Mouse (Mus musculus) MEL (cell line): ENCODE data around the gene Syt1.

Experiments
- CHD1 ChIP-seq: IDR thresholded peaks from 2 replicates; pipeline ENCODE4 v1.6.1; 2012; ENCODE audit warnings: low read depth, mild to moderate bottlenecking, inconsistent platforms, low read length, improper control_type of control experiment
- CTCF ChIP-seq, 3 experiments: IDR thresholded peaks in 2 of 3; conservative IDR thresholded peaks in 1 of 3; 2 replicates each; pipeline ENCODE4 v1.5.1; 2011 to 2012; ENCODE audit warnings: low read length in 3 of 3, low read depth in 2 of 3, mild to moderate bottlenecking in 2 of 3, improper control_type of control experiment in 1 of 3, inconsistent platforms in 1 of 3, mixed read lengths in 1 of 3, moderate library complexity in 1 of 3; ENCODE audit not compliant: control insufficient read depth in 1 of 3, insufficient read depth in 1 of 3, poor library complexity in 1 of 3, severe bottlenecking in 1 of 3
- GABPA ChIP-seq: IDR thresholded peaks from 2 replicates; pipeline ENCODE4 v1.6.1; 2012; ENCODE audit warnings: low read depth, mild to moderate bottlenecking, inconsistent platforms, low read length, improper control_type of control experiment, moderate library complexity
- POLR2A ChIP-seq, 2 experiments: IDR thresholded peaks; 2 replicates each; pipeline ENCODE4 v1.6.1; 2011 to 2012; ENCODE audit warnings: low read length in 2 of 2, mild to moderate bottlenecking in 2 of 2, control low read depth in 1 of 2, improper control_type of control experiment in 1 of 2, low read depth in 1 of 2, moderate library complexity in 1 of 2; ENCODE audit not compliant: control insufficient read depth in 1 of 2, insufficient read depth in 1 of 2, poor library complexity in 1 of 2
- POLR2AphosphoS2 ChIP-seq: IDR thresholded peaks from 2 replicates; pipeline ENCODE4 v1.6.1; 2011; ENCODE audit warnings: low read length, improper control_type of control experiment
- POLR2AphosphoS5 ChIP-seq: IDR thresholded peaks from 2 replicates; pipeline ENCODE4 v1.6.1; 2012; ENCODE audit warnings: low read depth, borderline replicate concordance, mild to moderate bottlenecking, inconsistent platforms, low read length, moderate library complexity, mixed read lengths
- SIN3A ChIP-seq: IDR thresholded peaks from 2 replicates; pipeline ENCODE4 v1.6.1; 2012; ENCODE audit warnings: low read length, improper control_type of control experiment, inconsistent platforms
- UBTF ChIP-seq: IDR thresholded peaks from 2 replicates; pipeline ENCODE4 v1.6.1; 2012; ENCODE audit warnings: low read depth, mild to moderate bottlenecking, inconsistent platforms, low read length, improper control_type of control experiment, moderate library complexity, borderline replicate concordance; ENCODE audit not compliant: insufficient read depth

- TF ChIP-seq UBTF (no peak), GABPA (no peak), CTCF (IDR thresholded peaks at IDR 0.05 in 2 of 3, conservative IDR thresholded peaks at IDR 0.05 in 1 of 3; ENCODE audit: control insufficient read depth in 1 of 3, insufficient read depth in 1 of 3, low read depth in 2 of 3, low read length in 3 of 3, poor library complexity in 1 of 3, severe bottlenecking in 1 of 3) (no peak), POLR2AphosphoS2 (no peak), POLR2A (IDR thresholded peaks at IDR 0.05; ENCODE audit: control insufficient read depth in 1 of 2, insufficient read depth in 1 of 2, low read depth in 1 of 2, low read length in 2 of 2, poor library complexity in 1 of 2) (no peak), SIN3A (no peak; the same call in 1 of the 2 replicates), POLR2AphosphoS5 (no peak), CHD1 (no peak)
Observed at GRCm38 (mm10) chr10:108582397-108582730, 428.4 kb downstream of the Syt1 start.
